Mouse (Mus musculus): ENCODE data around the gene Gm14288. TPM values are rescaled to one million over a fixed set of nuclear protein-coding genes. Genes with fewer than 3 reads are reported as not detected.
"Not testable (repeated sequence)": the region's sequence is repeated elsewhere in the genome, so short reads cannot be mapped to it uniquely, and the experiment has no call there.

Gene Gm14288
- 1 to 10 TPM in 1 of 2 experiments, not detected in 1; 8.5 TPM for total RNA-seq (2021)

- DNase-seq (ENCODE audit: extremely low spot score in 1 of 2, low spot score in 2 of 2); intact Hi-C loops (cut with DNase I): not testable (repeated sequence)
These were observed at the start of gene Gm14288 for GRCm38 (mm10) chr2:175800993-175801392. Gene Gm14288 (minus strand): TSS chr2:175801093.

GRCm38 (mm10) chr2:175741237-175741636 is 59.7 kb downstream of the Gm14288 start, which contains the start of gene Gm2007:
Gene Gm2007 (plus strand): TSS chr2:175741537.
- intact Hi-C loops (cut with DNase I); DNase-seq (ENCODE audit: extremely low spot score in 1 of 2, low spot score in 2 of 2): not testable (repeated sequence)

Other genes starting within 250 kb of the Gm14288 start
- gene Gm11007, start 157.1 kb downstream of the Gm14288 start, total RNA-seq (2021): not detected
- gene Zfp969, start 97.4 kb downstream of the Gm14288 start, total RNA-seq (2021): not detected
- gene Gm2007, start 59.6 kb downstream of the Gm14288 start, total RNA-seq (2021): not detected
- 10 to 100 TPM; 60.9 to 67.1 TPM for gene Gm6710, start 68.1 kb upstream of the Gm14288 start, total RNA-seq (2021)
- gene Zfp966, start 130.0 kb upstream of the Gm14288 start, total RNA-seq (2021): 1 to 10 TPM; 3.7 to 4.3 TPM
- gene Gm2026, start 164.2 kb upstream of the Gm14288 start, total RNA-seq (2021): 10 to 100 TPM; 52.5 to 54.3 TPM